Mouse (Mus musculus) yolk sac, embryonic 10.5 days (tissue): ENCODE measurements at regions not wholly inside any gene's neighbourhood (a gene's known extent, or its start where the extent isn't known, plus 50 kb on each side); places are given as distances from the start of the nearest gene placed in this dataset.
A peak's percentile ranks its signal among the peaks of the same experiment; 100 is the strongest.

ENCODE experiments used
- DNase-seq: peaks from one replicate; pipeline ENCODE4 v3.0.0-alpha.2; 2017; ENCODE audit warnings: low spot score

GRCm38 (mm10) chr3:38820787-38821186 is 66.0 kb upstream of the Fat4 start:
- no peak for DNase-seq

DNA sequence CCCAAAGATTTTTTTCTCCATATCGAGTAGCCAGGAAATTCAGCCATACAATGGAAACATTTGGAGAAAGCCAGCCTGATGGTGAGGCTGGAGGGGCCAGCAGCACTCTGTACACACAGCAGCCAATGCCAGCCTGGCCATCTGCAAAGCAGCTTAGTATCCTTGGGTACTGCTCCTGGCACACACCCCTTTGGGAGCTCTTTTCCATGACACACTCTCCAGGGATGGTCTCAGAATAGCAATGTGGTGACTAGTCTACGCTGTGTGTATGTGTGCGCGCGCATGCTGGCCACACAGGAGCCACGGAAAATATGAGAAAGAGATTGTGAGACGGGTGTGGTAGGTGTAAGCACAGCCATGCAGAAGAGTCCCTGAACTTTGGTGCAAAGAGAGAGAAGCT is 66.4 kb upstream of the Fat4 start:
- no peak for DNase-seq

DNA sequence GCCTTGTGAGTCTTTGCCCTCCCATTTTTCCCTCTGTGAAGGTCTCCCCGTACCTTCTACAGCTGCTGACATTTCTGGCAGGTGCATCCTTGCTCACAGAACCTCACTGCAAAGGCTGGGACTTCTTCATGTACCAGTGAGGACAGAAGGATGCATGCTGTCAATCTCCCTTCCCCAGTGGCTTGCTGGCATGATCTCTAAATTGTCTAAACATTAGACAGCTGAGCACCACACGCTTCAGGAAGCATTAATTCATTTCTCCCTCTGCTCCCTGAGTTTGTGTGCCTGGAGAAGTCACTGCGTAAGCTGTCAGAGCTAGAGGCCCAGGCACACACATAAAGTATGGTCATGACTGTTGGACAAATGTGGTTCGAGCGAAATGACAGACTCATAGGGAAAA is 69.1 kb upstream of the Fat4 start:
- DNase-seq: no peak

- DNase-seq: no peak
Observed at GRCm38 (mm10) chr3:38812457-38812856, 74.3 kb upstream of the Fat4 start.

- DNase-seq: no peak
Observed at GRCm38 (mm10) chr3:38811635-38812034, 75.1 kb upstream of the Fat4 start.

GRCm38 (mm10) chr3:38806469-38807055 is 80.2 kb upstream of the Fat4 start:
- no peak for DNase-seq

- no peak for DNase-seq
Observed at GRCm38 (mm10) chr3:38806036-38806435, 80.7 kb upstream of the Fat4 start.

- DNase-seq: no peak
Observed at GRCm38 (mm10) chr3:38795646-38796301, 91.0 kb upstream of the Fat4 start.

GRCm38 (mm10) chr3:38793221-38793620 is 93.5 kb upstream of the Fat4 start:
- no peak for DNase-seq

- no peak for DNase-seq
Observed at GRCm38 (mm10) chr3:38788751-38789150, 98.0 kb upstream of the Fat4 start.

GRCm38 (mm10) chr3:38783711-38784110 is 103.0 kb upstream of the Fat4 start:
- DNase-seq: no peak

GRCm38 (mm10) chr3:38783051-38783450 is 103.7 kb upstream of the Fat4 start:
- DNase-seq: no peak

- DNase-seq: no peak
Observed at GRCm38 (mm10) chr3:38776743-38777366, 109.9 kb upstream of the Fat4 start.

DNA sequence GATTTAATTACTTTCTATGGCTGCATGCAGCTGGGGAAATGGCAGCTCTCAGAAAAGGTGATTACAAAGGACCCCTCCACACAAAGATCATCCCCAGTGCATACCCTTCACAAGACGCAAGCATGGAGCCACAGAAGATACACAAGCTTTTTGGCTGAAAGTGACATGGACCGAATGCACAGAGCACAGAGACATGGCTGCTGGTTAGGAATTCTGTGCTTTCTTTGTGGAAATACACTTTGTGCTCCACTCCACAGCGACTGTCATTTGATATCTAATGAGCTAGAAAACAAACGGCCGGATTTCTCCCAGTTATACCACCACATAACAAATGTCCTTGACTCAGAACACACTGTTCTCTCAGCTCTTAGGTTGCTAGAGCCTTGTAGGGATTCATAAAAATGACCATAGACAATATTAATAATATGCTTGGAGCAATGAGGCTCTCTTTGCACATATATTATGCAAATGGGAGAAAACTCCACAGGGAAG is 132.1 kb upstream of the Fat4 start:
- no peak for DNase-seq

GRCm38 (mm10) chr3:38753446-38754205 is 133.1 kb upstream of the Fat4 start:
- DNase-seq: no peak

GRCm38 (mm10) chr3:38742155-38742554 is 144.6 kb upstream of the Fat4 start:
- DNase-seq: no peak

DNA sequence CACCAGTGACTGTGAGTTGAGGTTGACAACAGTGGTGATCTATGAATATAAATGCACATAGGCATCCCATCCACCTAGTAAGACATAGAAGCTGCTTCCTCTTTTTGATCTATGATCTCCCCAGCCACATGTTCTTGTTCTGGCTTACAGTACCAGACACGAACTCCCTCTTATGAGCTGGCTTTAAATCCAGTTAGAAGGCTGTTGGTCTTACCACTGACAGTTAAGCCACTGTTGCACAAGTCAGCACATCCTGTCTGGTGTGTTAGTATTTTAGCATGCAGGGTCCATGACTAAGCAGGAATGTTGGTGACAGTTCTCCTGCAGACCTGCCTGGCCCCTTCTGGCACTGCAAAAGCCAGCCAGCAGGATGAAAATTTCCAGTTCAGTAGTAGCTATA is 164.1 kb upstream of the Fat4 start:
- DNase-seq: no peak

DNA sequence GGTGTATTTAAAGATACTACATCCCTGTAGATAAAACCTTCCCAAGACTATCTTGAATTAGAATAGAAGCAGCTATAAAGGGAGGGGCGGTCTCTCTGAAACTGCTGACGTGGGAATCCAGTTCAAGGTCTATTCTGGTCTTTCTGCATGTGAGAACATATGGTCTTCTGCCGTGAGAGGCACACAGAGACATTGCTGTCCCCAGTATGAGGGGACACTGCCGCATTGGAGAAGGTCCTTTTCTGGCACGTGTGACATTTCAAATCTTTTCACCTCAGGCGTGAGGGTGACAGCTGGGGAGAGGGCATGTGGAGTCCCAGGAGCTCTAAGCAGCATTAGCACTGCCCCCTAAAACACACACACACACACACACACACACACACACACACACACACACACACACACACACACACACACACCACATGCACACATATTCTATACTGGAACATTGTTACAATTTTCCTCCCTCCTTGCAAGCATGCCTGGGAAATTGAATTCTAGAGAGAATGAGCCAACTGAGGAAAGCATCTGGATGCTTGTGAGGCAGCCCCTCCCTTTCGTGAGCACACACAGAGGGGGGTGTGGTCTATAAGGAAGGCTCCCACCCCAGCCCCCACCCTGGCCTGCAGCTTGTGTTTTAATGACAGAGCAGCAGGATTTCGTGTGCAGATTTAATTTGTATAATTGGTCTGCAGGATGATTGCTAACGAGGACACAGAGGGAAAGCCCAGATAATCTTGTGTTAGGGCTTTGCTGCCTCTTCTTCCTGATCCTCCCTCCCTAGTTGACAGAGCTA is 174.5 kb upstream of the Fat4 start:
- DNase-seq: no peak

- no peak for DNase-seq
Observed at GRCm38 (mm10) chr3:38711229-38711628, 175.5 kb upstream of the Fat4 start.

- DNase-seq: no peak
Observed at GRCm38 (mm10) chr3:38707891-38708290, 178.8 kb upstream of the Fat4 start.

DNA sequence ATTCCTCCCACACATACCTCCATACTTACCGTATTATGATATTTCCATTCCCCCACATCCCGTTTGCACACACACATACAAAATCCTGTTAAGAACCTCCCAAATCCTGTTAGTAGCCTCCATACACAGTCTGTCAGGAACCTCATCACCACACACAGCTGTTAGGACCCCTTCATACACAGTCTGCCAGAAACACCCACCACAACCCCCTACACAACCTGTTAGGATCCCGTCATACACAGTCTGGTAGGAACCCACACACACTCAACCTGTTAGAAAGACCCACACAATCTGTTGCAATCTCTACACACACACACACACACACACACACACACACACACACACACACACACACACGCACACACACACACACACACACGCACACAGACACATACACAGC is 187.5 kb upstream of the Fat4 start:
- DNase-seq: no peak

DNA sequence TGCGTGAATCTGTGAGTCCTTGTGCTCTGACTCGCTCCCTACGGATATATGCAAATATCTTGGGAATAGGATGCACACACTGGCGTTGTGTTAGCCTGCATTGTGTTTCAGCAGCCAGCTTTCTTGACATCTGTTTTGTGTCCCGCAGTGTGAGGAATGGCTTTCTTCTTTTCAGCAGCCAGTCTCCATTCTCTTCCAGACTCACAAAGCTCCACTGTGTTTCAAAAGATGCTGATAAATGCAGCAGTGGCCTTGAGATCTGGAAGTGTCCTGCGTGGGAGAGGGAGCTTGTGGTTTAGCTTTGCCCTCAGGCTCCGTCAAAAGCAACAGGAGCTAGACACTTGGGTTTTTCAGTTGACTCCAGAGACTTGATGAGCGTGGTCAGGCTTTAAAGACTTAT is 188.9 kb upstream of the Fat4 start:
- peak; percentile 7 for DNase-seq
